Mouse (Mus musculus): ENCODE data around the gene Aqp6. TPM values are rescaled to one million over a fixed set of nuclear protein-coding genes. Genes with fewer than 3 reads are reported as not detected.

The Aqp6 gene
- polyA plus RNA-seq, 1 experiment from 2014 or later: not detected

GRCm38 (mm10) chr15:99597596-99597995, 3.6 kb upstream of the Aqp6 start:
- no peak for DNase-seq (ENCODE audit: low spot score)

GRCm38 (mm10) chr15:99599245-99600070, 1.7 kb upstream of the Aqp6 start:
- no peak for DNase-seq (ENCODE audit: low spot score)

GRCm38 (mm10) chr15:99601823-99602120, 572 bp downstream of the Aqp6 start:
- DNase-seq (ENCODE audit: low spot score): no peak

- DNase-seq (ENCODE audit: low spot score): no peak
Observed at GRCm38 (mm10) chr15:99602206-99602820, 1.1 kb downstream of the Aqp6 start.

GRCm38 (mm10) chr15:99603216-99603615, 2.0 kb downstream of the Aqp6 start:
- DNase-seq (ENCODE audit: low spot score): no peak

- DNase-seq (ENCODE audit: low spot score): no peak
Observed at GRCm38 (mm10) chr15:99605595-99605994, 4.4 kb downstream of the Aqp6 start.

- DNase-seq (ENCODE audit: low spot score): no peak
Observed at GRCm38 (mm10) chr15:99606515-99606914, 5.3 kb downstream of the Aqp6 start.

- no peak for DNase-seq (ENCODE audit: low spot score)
Observed at GRCm38 (mm10) chr15:99607388-99608113, 6.4 kb downstream of the Aqp6 start.

- no peak for DNase-seq (ENCODE audit: low spot score)
Observed at GRCm38 (mm10) chr15:99608382-99609125, 7.4 kb downstream of the Aqp6 start.

GRCm38 (mm10) chr15:99611563-99611962, 10.4 kb downstream of the Aqp6 start:
- DNase-seq (ENCODE audit: low spot score): no peak

- DNase-seq (ENCODE audit: low spot score): no peak
Observed at GRCm38 (mm10) chr15:99614273-99614672, 13.1 kb downstream of the Aqp6 start.

GRCm38 (mm10) chr15:99614753-99615152, 13.6 kb downstream of the Aqp6 start:
- DNase-seq (ENCODE audit: low spot score): no peak

- no peak for DNase-seq (ENCODE audit: low spot score)
Observed at GRCm38 (mm10) chr15:99615246-99615645, 14.0 kb downstream of the Aqp6 start.

GRCm38 (mm10) chr15:99618595-99618994, 17.4 kb downstream of the Aqp6 start:
- no peak for DNase-seq (ENCODE audit: low spot score)

- no peak for DNase-seq (ENCODE audit: low spot score)
Observed at GRCm38 (mm10) chr15:99619821-99620220, 18.6 kb downstream of the Aqp6 start.

GRCm38 (mm10) chr15:99622063-99622462, 20.9 kb downstream of the Aqp6 start:
- DNase-seq (ENCODE audit: low spot score): no peak

GRCm38 (mm10) chr15:99631618-99632017, 30.4 kb downstream of the Aqp6 start:
- peak; percentile 40 for DNase-seq (ENCODE audit: low spot score)

GRCm38 (mm10) chr15:99634702-99635101, 33.5 kb downstream of the Aqp6 start:
- no peak for DNase-seq (ENCODE audit: low spot score)

- no peak for DNase-seq (ENCODE audit: low spot score)
Observed at GRCm38 (mm10) chr15:99637405-99638123, 36.4 kb downstream of the Aqp6 start.

GRCm38 (mm10) chr15:99638124-99638485, 36.9 kb downstream of the Aqp6 start:
- no peak for DNase-seq (ENCODE audit: low spot score)

- DNase-seq (ENCODE audit: low spot score): no peak
Observed at GRCm38 (mm10) chr15:99642622-99643021, 41.4 kb downstream of the Aqp6 start.

Data from thymus, postnatal 0 days (tissue).